Mouse (Mus musculus) layer of hippocampus, postnatal 36 days (tissue): ENCODE measurements around the gene Sucla2. TPM values are rescaled to one million over a fixed set of nuclear protein-coding genes. Genes with fewer than 3 reads are reported as not detected.
"Not testable (repeated sequence)": the region's sequence is repeated elsewhere in the genome, so short reads cannot be mapped to it uniquely, and the experiment has no call there.

Experiments
- DNase-seq, 2 experiments: peaks; one replicate each; pipeline ENCODE4 v3.0.0; 2022
- total RNA-seq, 2 experiments: library from RNA; stranded (reverse); gene quantifications; 2 replicates each; pipeline ENCODE4 v1.2.3; 2021

Gene Sucla2
- total RNA-seq, 2 experiments from 2014 or later = 153 to 167 TPM

GRCm38 (mm10) chr14:73509765-73510423 is 15.2 kb upstream of the Sucla2 start, which contains the start of gene Med4:
Gene Med4 (plus strand): TSS chr14:73510025.
- DNase-seq = peak; percentile 94 to 98

GRCm38 (mm10) chr14:73524136-73524535 is 983 bp upstream of the Sucla2 start:
- no peak for DNase-seq

GRCm38 (mm10) chr14:73528661-73529060 is 3.5 kb downstream of the Sucla2 start:
- not testable (repeated sequence) for DNase-seq

- DNase-seq = no peak
These were observed 8.8 kb downstream of the Sucla2 start for GRCm38 (mm10) chr14:73533755-73534465.

- DNase-seq = no peak
These were observed 10.5 kb downstream of the Sucla2 start for GRCm38 (mm10) chr14:73535641-73536040.

GRCm38 (mm10) chr14:73543781-73544180 is 18.7 kb downstream of the Sucla2 start:
- no peak for DNase-seq

GRCm38 (mm10) chr14:73547034-73547433 is 21.9 kb downstream of the Sucla2 start:
- DNase-seq = no peak

- no peak for DNase-seq
These were observed 22.9 kb downstream of the Sucla2 start, which contains the start of gene Nudt15 for GRCm38 (mm10) chr14:73548051-73548450. Gene Nudt15 (minus strand): TSS chr14:73548242.

GRCm38 (mm10) chr14:73550291-73550690 is 25.2 kb downstream of the Sucla2 start:
- DNase-seq = no peak

- DNase-seq = peak in 1 of 2 experiments; percentile 14
These were observed 25.6 kb downstream of the Sucla2 start for GRCm38 (mm10) chr14:73550732-73551131.

GRCm38 (mm10) chr14:73551164-73551563 is 26.0 kb downstream of the Sucla2 start:
- no peak for DNase-seq

- peak; percentile 88 to 92 for DNase-seq
These were observed 27.4 kb downstream of the Sucla2 start for GRCm38 (mm10) chr14:73552341-73553121.

GRCm38 (mm10) chr14:73553122-73553696 is 28.1 kb downstream of the Sucla2 start:
- no peak for DNase-seq

- not testable (repeated sequence) for DNase-seq
These were observed 44.7 kb downstream of the Sucla2 start for GRCm38 (mm10) chr14:73569831-73570230.

GRCm38 (mm10) chr14:73571143-73571542 is 46.0 kb downstream of the Sucla2 start:
- DNase-seq = no peak

- no peak for DNase-seq
These were observed 48.9 kb downstream of the Sucla2 start for GRCm38 (mm10) chr14:73574053-73574452.

GRCm38 (mm10) chr14:73576336-73576735 is 51.2 kb downstream of the Sucla2 start:
- no peak for DNase-seq

- DNase-seq = no peak
These were observed 63.0 kb downstream of the Sucla2 start for GRCm38 (mm10) chr14:73588080-73588479.

GRCm38 (mm10) chr14:73592166-73592565 is 67.0 kb downstream of the Sucla2 start:
- DNase-seq = no peak

- no peak for DNase-seq
These were observed 74.6 kb downstream of the Sucla2 start for GRCm38 (mm10) chr14:73599720-73600119.

GRCm38 (mm10) chr14:73607732-73608131 is 82.6 kb downstream of the Sucla2 start:
- no peak for DNase-seq

- DNase-seq = no peak
These were observed 83.8 kb downstream of the Sucla2 start for GRCm38 (mm10) chr14:73608668-73609481.
